Mouse (Mus musculus) liver, adult 2 months (tissue): Measurements from ENCODE around the gene Gpc6. TPM values are rescaled to one million over a fixed set of nuclear protein-coding genes. Genes with fewer than 3 reads are reported as not detected.

Experiments used
- DNase-seq: peaks from one replicate; pipeline ENCODE4 v3.0.0-alpha.2; 2011; ENCODE audit warnings: low read depth, low spot score; ENCODE audit errors: extremely low read depth
- H3K27ac ChIP-seq: fragments of 200-500 bp; replicated peaks from 2 replicates; pipeline ENCODE4 v1.5.1; 2012; ENCODE audit warnings: low read depth, mild to moderate bottlenecking, control low read depth, inconsistent platforms, low read length; ENCODE audit not compliant: insufficient read depth
- H3K27me3 ChIP-seq: fragments of 200-500 bp; 2 replicates; pipeline ENCODE4 v1.6.1; 2012; ENCODE audit warnings: mild to moderate bottlenecking, moderate library complexity, low read length, inconsistent platforms; ENCODE audit not compliant: control insufficient read depth, insufficient read depth
- H3K36me3 ChIP-seq: fragments of 200-500 bp; 2 replicates; pipeline ENCODE4 v1.6.1; 2012; ENCODE audit warnings: low read length, inconsistent platforms; ENCODE audit not compliant: control insufficient read depth, insufficient read depth
- H3K4me1 ChIP-seq: fragments of 200-500 bp; 2 replicates; pipeline ENCODE4 v1.6.1; 2011; ENCODE audit warnings: low read length; ENCODE audit not compliant: control insufficient read depth, insufficient read depth
- H3K4me3 ChIP-seq: fragments of 200-500 bp; 2 replicates; pipeline ENCODE4 v1.5.1; 2011; ENCODE audit warnings: low read depth, mild to moderate bottlenecking, control low read depth, low read length, moderate library complexity; ENCODE audit not compliant: insufficient read depth
- H3K79me2 ChIP-seq: fragments of 200-500 bp; 2 replicates; pipeline ENCODE4 v1.6.1; 2012; ENCODE audit warnings: inconsistent platforms, mild to moderate bottlenecking, low read length, moderate library complexity; ENCODE audit not compliant: control insufficient read depth, insufficient read depth
- H3K9ac ChIP-seq: fragments of 200-500 bp; 2 replicates; pipeline ENCODE4 v1.6.1; 2012; ENCODE audit warnings: low read depth, mild to moderate bottlenecking, control low read depth, inconsistent platforms, low read length
- CTCF ChIP-seq: fragments of 200-500 bp; IDR thresholded peaks from 2 replicates; pipeline ENCODE4 v1.5.1; 2011; ENCODE audit warnings: low read depth, low read length, control low read depth
- POLR2A ChIP-seq: fragments of 200-500 bp; IDR thresholded peaks from 2 replicates; pipeline ENCODE4 v1.6.1; 2011; ENCODE audit warnings: low read length, control low read depth; ENCODE audit not compliant: insufficient read depth; ENCODE audit errors: extremely low read depth
- WGBS: fragments of 180-500 bp; shearing (Covaris S2); methylation state at CpG from one replicate; pipeline ENCODE4 v1.1.7; 2018; 5-methylcytosine and 5-hydroxymethylcytosine counted together
- polyA plus RNA-seq: library from polyadenylated mRNA; depleted of rRNA; stranded (reverse); fragments of >200 nt; gene quantifications from 2 replicates; pipeline ENCODE4 v1.2.3, GENCODE M21; 2012
- total RNA-seq: library from RNA; depleted of rRNA; stranded (reverse); fragments of >200 nt; gene quantifications from 2 replicates; pipeline ENCODE4 v1.2.3, GENCODE M21; 2014

Gene Gpc6
- total and polyA plus RNA-seq, 2 experiments, result 0.88 to 2.6 TPM

DNA sequence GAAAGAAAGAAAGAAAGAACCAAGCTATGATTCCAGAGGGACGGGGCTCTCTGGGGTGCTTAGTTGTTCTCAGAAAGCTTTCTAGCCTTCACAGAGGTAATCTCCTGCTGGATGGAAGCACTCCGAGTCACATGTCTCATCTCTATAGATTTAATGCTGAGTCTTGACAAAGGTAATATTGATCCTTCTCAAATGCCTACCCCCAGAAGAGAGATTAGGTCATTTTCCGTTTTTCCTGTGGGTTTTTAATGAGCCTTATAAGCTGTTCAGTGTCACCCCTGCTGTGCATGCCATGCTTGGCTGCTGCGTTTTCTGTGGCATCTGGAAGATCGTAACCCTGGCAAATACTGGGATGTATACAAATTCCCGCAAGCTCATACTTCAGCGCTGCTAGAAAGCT lies 527.0 kb downstream of the Gpc6 start:
- Histone ChIP-seq H3K4me3 (no peak overlapping the region), H3K27ac (no peak overlapping the region), H3K9ac (no peak overlapping the region), H3K27me3 (no peaks in the 10 kb centered on the region), H3K4me1 (peaks cover 2% of the 10 kb centered on the region; the same call in 1 of the 2 replicates), H3K36me3 (no peaks in the 10 kb centered on the region), H3K79me2 (no peaks in the 10 kb centered on the region)
- TF ChIP-seq POLR2A, result no peak
- no peak for TF ChIP-seq CTCF
- WGBS, result 90% methylated on average over 7 of the region's 7 CpGs
- no peak for DNase-seq

DNA sequence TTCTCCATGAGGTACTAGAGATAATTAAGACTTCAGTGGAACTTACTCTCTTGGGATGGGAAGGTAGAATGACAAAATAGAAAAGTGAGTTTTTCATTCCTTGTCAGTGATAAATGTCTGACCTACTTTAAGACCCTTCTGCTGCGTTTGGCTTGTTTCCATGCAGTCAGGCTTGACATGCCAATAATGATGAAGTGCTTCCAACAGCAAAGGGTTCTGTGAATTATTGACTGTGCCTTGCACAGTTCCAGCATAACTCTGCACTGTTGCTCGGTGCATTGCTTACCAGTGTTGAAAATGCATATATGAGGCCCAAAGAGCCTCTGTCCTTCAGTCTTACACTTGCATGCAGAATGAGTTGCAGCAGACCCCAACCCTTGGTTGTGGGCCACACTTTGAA lies 548.3 kb downstream of the Gpc6 start:
- Histone ChIP-seq H3K4me3 (no peak overlapping the region), H3K27me3 (no peaks in the 10 kb centered on the region), H3K9ac (no peak overlapping the region), H3K79me2 (no peaks in the 10 kb centered on the region), H3K36me3 (no peaks in the 10 kb centered on the region), H3K27ac (no peak overlapping the region), H3K4me1 (no peaks in the 10 kb centered on the region)
- no peak for DNase-seq
- TF ChIP-seq POLR2A (no peak), CTCF (no peak)
- WGBS, result 62% methylated on average over 2 of the region's 2 CpGs

DNA sequence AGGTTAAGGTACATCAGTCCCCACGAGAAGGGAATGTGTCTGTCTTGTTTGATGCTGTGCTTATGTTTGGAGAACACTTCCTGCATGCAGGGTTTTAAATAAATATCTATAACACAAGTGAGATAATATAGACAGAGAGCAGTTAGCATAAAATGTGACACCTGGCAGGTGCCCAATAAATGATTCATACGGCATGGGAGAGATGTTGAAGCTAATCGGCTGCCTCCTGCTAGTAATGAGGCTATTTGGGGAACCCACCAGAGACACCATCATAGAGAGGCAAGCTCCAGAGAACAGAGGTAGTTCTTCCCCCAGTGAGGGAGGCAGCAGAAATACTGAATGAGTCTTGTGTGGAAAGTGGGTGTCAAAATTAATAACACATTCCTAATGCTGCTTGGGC lies 553.8 kb downstream of the Gpc6 start:
- Histone ChIP-seq H3K4me3 (no peak overlapping the region), H3K27me3 (no peaks in the 10 kb centered on the region), H3K36me3 (no peaks in the 10 kb centered on the region), H3K79me2 (no peaks in the 10 kb centered on the region), H3K27ac (no peak overlapping the region), H3K9ac (no peak overlapping the region), H3K4me1 (no peaks in the 10 kb centered on the region)
- WGBS, result 70% methylated on average over 3 of the region's 3 CpGs
- no peak for DNase-seq
- TF ChIP-seq POLR2A (no peak), CTCF (no peak)

DNA sequence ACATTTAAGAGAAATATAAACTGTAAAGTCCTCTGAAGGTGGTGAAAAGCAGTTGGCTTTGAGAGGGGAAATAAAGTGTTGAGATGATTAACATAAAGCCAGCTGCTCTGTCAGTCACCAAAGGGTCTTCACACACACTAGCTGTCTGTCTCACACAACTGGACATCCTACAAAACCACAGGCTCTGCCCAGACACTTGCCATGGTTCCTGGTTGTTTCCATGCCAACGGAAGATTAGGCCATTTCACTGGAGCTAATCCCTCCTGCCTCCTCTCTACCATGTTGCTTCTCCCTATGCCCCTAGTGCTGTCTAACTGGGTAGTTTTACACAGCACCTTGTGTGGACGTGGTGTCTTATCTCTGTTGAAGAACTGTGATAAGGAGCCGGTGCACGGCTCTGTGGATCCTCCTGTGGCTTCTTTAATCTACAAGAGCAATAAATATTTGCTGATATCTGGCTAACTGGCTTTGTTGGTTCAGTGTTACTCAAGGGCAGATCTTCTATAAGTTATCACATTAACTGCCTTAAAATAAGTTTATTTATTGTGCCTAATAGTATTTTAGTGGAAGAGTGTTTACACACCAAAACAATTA lies 562.1 kb downstream of the Gpc6 start:
- no peak overlapping the region for H3K9ac ChIP-seq

DNA sequence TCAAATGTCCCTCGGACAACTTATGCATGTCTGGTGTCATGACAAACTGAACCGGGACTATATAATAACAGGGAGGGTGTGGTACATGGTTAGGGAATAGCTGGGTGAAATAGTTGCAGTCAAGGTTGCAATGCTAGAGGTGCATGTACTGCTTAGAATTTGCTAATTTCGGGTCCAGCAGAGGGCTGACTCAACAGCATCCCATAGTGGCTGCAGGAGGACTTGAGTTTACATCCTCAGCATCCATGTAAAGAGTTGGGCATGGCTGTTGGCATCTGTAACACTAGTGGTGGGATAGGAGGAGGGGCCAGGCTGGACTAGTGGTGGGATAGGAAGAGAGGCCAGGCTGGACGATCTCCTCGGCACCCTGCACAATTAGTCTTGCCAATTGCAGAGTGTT lies 565.4 kb downstream of the Gpc6 start:
- Histone ChIP-seq H3K4me1 (no peaks in the 10 kb centered on the region), H3K9ac (no peak overlapping the region), H3K27me3 (no peaks in the 10 kb centered on the region), H3K27ac (no peak overlapping the region), H3K36me3 (no peaks in the 10 kb centered on the region), H3K4me3 (no peak overlapping the region), H3K79me2 (no peaks in the 10 kb centered on the region)
- WGBS, result 70% methylated on average over 5 of the region's 5 CpGs
- DNase-seq, result no peak
- TF ChIP-seq CTCF, result no peak
- no peak for TF ChIP-seq POLR2A

More for the DNA sequence above, 562.1 kb downstream of the Gpc6 start:
- Histone ChIP-seq H3K27me3 (no peaks in the 10 kb centered on the region), H3K36me3 (no peaks in the 10 kb centered on the region), H3K27ac (no peak overlapping the region), H3K4me3 (no peak overlapping the region), H3K4me1 (no peaks in the 10 kb centered on the region), H3K79me2 (no peaks in the 10 kb centered on the region)
- no peak for TF ChIP-seq CTCF
- TF ChIP-seq POLR2A, result no peak
- WGBS, result 60% methylated on average over 4 of the region's 4 CpGs
- no peak for DNase-seq

DNA sequence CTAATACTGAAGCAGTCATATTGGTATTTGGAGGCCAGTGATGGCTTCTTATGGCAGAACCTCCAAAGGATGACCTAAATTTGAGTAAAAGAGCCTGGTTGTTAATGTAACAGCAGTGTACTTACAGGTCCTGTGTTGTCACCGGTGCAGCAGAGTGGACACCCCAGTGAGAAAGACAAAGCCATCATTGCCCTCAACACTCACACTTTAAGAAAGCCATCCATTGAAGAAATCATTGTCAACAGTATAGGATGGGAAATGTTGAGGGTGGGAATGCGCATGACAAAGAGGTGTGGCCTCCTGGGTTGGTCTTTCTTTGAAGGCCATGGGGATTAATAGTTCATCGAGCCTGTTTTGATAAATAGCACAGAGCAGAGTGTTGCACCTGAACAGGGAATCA lies 570.0 kb downstream of the Gpc6 start:
- Histone ChIP-seq H3K4me3 (no peak overlapping the region), H3K27ac (no peak overlapping the region), H3K4me1 (no peaks in the 10 kb centered on the region), H3K9ac (no peak overlapping the region), H3K79me2 (no peaks in the 10 kb centered on the region), H3K27me3 (no peaks in the 10 kb centered on the region), H3K36me3 (no peaks in the 10 kb centered on the region)
- TF ChIP-seq CTCF (no peak), POLR2A (no peak)
- DNase-seq, result no peak
- WGBS, result 81% methylated on average over 3 of the region's 3 CpGs
